Mouse (Mus musculus): ENCODE data around the gene Sytl3.

DNA sequence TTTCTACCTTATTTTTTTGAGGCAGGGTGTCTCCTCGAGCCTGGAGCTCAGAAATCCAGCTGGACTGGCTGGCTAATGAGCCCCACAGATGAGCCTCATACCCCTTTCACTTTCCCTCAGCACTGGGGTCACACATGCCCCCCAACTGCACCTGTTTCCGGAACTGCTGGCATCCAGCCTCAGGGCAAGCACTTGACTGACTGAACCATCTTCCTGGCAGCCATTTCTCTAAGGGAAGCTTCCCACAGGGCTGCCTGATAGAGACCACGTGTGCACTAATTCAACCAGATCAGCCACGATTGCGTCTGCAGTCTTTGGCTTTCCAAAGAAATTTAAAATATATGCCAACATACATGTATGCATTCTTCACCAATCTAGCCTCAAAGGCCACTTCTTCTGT is 86.6 kb downstream of the Sytl3 start:
- TF ChIP-seq POLR2A (IDR thresholded peaks at IDR 0.05; ENCODE audit: borderline replicate concordance, extremely low read depth, insufficient read depth, insufficient read length, poor library complexity, severe bottlenecking), result no peak
- TF ChIP-seq CTCF (IDR thresholded peaks at IDR 0.05; ENCODE audit: borderline replicate concordance, extremely low read depth, insufficient read depth, insufficient read length), result no peak

Measured in brain, embryonic 14.5 days (tissue).